Mouse (Mus musculus) stomach, embryonic 14.5 days (tissue): ENCODE data around the gene Ociad2. TPM values are rescaled to one million over a fixed set of nuclear protein-coding genes. Genes with fewer than 3 reads are reported as not detected.
A peak's percentile ranks its signal among the peaks of the same experiment; 100 is the strongest.

ENCODE experiments used
- ATAC-seq: fragments of 200-750 bp; cut with Nextera tagmentation; 2 replicates; pipeline ENCODE4 v1.8.0; 2017; ENCODE audit warnings: low read depth, moderate TSS enrichment; ENCODE audit not compliant: insufficient number of reproducible peaks, insufficient read depth, low FRiP score
- H3K27ac ChIP-seq: fragments of 300-500 bp; sonication (generic); 2 replicates; pipeline ENCODE4 v1.5.1; 2014; ENCODE audit warnings: mild to moderate bottlenecking, low read length, moderate library complexity, mixed read lengths
- H3K27me3 ChIP-seq: fragments of 300-500 bp; sonication (generic); 2 replicates; pipeline ENCODE4 v1.6.1; 2014; ENCODE audit warnings: low read length, control low read depth, mixed read lengths; ENCODE audit not compliant: control insufficient read depth, insufficient read depth
- H3K36me3 ChIP-seq: fragments of 300-500 bp; sonication (generic); 2 replicates; pipeline ENCODE4 v1.6.1; 2014; ENCODE audit warnings: mild to moderate bottlenecking, control low read depth, low read length, moderate library complexity, mixed read lengths; ENCODE audit not compliant: control insufficient read depth, insufficient read depth
- H3K4me1 ChIP-seq: fragments of 300-500 bp; sonication (generic); 2 replicates; pipeline ENCODE4 v1.6.1; 2014; ENCODE audit warnings: low read length, control low read depth, mixed read lengths; ENCODE audit not compliant: control insufficient read depth, insufficient read depth
- H3K4me2 ChIP-seq: fragments of 300-500 bp; sonication (generic); replicated peaks from 2 replicates; pipeline ENCODE4 v1.6.1; 2014; ENCODE audit warnings: low read depth, low read length, control low read depth
- H3K4me3 ChIP-seq: fragments of 300-500 bp; sonication (generic); 2 replicates; pipeline ENCODE4 v1.5.1; 2014; ENCODE audit warnings: low read depth, low read length, control low read depth
- H3K9ac ChIP-seq: fragments of 300-500 bp; sonication (generic); replicated peaks from 2 replicates; pipeline ENCODE4 v1.6.1; 2014; ENCODE audit warnings: low read depth, mild to moderate bottlenecking, control low read depth, low read length, moderate library complexity, mixed read lengths
- H3K9me3 ChIP-seq: fragments of 300-500 bp; sonication (generic); 2 replicates; pipeline ENCODE4 v1.6.1; 2016; ENCODE audit warnings: low read depth, low read length, control low read depth; ENCODE audit not compliant: control insufficient read depth
- WGBS: fragments of 180-500 bp; shearing (Covaris S2); extraction: QIAGEN DNeasy Blood & Tissue Kit; methylation state at CpG from one replicate; pipeline ENCODE4 v1.1.7; 2014; 5-methylcytosine and 5-hydroxymethylcytosine counted together
- polyA plus RNA-seq: library from polyadenylated mRNA; unstranded; fragments of >200 nt; fragmentation: Nextera tagmentation; extraction: Ambion mirVana; gene quantifications from 2 replicates; pipeline ENCODE4 v1.2.1, GENCODE M21; 2014

Ociad2 gene
- 55.7 and 64.3 TPM in 2 replicates for polyA plus RNA-seq

DNA sequence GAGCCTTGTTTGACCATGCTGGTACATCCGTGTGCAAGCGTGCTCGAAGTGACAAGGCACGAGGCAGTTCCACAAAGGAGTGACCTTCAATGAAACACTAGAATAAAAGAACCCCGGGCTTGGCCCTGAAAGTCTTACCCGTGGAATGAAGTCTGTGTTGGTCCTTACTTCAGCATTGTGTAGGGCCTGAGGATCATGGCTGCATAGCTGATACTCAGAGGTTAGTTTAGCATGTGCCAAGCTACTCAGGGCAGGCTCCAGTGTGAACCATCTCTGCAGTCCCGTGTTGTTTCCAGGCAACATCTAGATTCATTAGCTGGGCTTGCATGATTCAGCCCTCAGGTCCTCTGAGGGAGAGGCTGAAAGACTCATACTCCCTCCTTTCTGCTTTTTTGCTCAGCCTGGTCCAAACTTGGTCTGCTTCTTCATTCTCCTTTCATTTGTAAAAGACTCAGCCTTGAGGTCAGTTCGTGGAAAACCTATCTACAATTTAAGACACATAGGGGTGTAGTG, at the start of gene Ociad2:
Gene Ociad2, minus strand, starts transcription at position 306 of the 513 bp plus-strand sequence.
- Histone ChIP-seq H3K4me3 (no peak within 1 kb of the TSS), H3K36me3 (no peaks in the 10 kb centered on the region), H3K9me3 (no peaks in the 10 kb centered on the region), H3K4me1 (0 out of 2 replicates have a peak, but pooled peaks cover 2% of the 10 kb centered on the region), H3K4me2 (no peak within 1 kb of the TSS), H3K9ac (no peak within 1 kb of the TSS), H3K27ac (no peak within 1 kb of the TSS), H3K27me3 (no peaks in the 10 kb centered on the region)
- WGBS: 80% methylated on average over 8 of the region's 8 CpGs
- no peak for ATAC-seq

DNA sequence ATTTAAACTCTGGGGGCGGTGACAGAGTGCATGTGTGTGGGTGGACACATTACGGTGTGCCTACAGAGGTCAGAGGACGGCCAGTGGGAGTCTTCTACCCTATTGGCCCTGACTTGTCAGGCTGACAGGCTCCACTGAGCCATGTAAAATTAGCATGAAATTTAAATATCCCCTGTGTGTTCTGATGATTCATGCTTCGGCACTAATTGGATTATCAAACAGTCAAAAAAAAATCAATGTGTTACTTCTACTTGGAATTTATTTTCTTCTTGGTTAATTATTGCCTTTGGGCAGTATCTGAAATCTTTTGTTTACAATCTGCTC, 42.8 kb upstream of the Ociad2 start:
- no peak overlapping the region for H3K4me3 ChIP-seq
- WGBS: 67% methylated on average over 4 of the region's 4 CpGs
- no peaks in the 10 kb centered on the region for H3K36me3 ChIP-seq
- no peaks in the 10 kb centered on the region for H3K4me1 ChIP-seq
- no peaks in the 10 kb centered on the region for H3K9me3 ChIP-seq
- no peak for ATAC-seq
- no peak overlapping the region for H3K4me2 ChIP-seq
- no peak overlapping the region for H3K27ac ChIP-seq
- H3K27me3 ChIP-seq: no peaks in the 10 kb centered on the region
- H3K9ac ChIP-seq: no peak overlapping the region

DNA sequence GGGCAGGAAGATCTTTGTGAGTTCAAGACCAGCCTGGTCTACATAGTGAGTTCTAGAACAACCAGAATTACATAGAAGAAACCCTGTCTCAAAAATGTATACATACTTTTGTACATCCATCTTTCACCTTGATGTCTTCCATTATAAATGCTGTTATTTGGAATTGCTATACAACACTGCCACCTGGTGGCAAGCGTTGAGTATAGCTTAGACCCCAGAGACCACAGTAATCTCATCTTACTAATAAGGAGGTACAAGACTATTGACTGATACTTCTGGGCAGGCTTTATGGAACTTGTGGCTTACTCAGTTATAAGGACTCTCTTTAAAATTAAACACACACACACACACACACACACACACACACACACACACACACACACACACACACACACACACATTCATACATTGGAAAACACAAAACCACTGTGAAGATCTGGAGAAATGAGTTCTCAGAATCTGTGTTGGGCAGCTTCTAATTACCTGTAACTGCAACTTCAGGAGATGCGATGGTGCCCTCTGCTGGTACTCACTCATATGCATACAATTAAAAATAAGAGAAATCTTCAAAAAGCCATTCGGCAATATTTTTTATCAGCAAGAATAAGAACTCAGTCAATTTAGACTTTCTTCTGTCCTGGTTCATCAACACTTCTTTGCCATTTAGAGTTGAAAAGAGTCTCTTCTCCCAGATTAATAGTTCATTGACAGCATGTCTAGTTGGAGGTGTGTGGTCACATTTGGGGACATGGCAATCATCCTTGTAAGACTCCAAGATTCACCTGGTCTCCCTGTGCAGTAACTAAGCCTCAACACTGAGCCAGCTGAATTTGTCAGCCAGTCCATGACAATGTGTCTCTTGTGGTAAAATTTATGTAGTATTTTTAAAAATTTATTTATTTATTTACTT, 42.2 kb upstream of the Ociad2 start:
- no peak; the same call in 1 of the 2 replicates for ATAC-seq
- 29% methylated on average over 3 of the region's 3 CpGs for WGBS

DNA sequence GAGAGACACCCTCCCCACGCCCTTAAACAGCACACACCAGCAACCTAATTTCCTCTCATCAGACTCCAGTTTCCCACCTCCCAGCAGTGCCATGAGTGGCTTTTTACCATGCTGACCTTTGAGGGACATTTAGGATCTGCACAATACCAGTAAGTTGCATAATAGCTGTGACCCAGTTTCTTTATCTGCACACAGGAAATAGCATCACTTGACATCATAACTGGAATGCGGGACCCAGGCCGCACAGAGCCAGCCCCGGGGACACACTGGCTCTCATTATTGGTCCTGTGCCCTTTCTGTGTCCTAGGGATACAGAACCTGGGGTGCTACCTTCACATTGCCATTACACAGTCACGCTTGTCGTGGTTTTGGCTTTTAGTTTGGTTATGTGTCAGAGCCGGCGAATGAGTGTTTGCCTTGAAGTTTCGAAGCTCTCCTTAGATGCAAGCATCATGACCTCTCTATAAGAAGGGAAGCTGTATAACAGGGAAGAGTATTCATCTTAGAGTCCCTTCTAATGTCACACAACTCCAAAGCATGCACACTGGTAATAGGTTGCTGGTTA, 41.2 kb upstream of the Ociad2 start:
- no peak for ATAC-seq
- H3K4me3 ChIP-seq: no peak overlapping the region
- no peaks in the 10 kb centered on the region for H3K27me3 ChIP-seq
- H3K9me3 ChIP-seq: no peaks in the 10 kb centered on the region
- no peaks in the 10 kb centered on the region for H3K36me3 ChIP-seq
- 81% methylated on average over 9 of the region's 9 CpGs for WGBS
- no peak overlapping the region for H3K27ac ChIP-seq
- H3K4me1 ChIP-seq: no peaks in the 10 kb centered on the region
- no peak overlapping the region for H3K9ac ChIP-seq
- no peak overlapping the region for H3K4me2 ChIP-seq

More for the DNA sequence above, 42.2 kb upstream of the Ociad2 start:
- Histone ChIP-seq H3K36me3 (no peaks in the 10 kb centered on the region), H3K4me1 (no peaks in the 10 kb centered on the region), H3K9me3 (no peaks in the 10 kb centered on the region), H3K4me3 (no peak overlapping the region), H3K27me3 (no peaks in the 10 kb centered on the region), H3K4me2 (no peak overlapping the region), H3K9ac (no peak overlapping the region), H3K27ac (no peak overlapping the region)

DNA sequence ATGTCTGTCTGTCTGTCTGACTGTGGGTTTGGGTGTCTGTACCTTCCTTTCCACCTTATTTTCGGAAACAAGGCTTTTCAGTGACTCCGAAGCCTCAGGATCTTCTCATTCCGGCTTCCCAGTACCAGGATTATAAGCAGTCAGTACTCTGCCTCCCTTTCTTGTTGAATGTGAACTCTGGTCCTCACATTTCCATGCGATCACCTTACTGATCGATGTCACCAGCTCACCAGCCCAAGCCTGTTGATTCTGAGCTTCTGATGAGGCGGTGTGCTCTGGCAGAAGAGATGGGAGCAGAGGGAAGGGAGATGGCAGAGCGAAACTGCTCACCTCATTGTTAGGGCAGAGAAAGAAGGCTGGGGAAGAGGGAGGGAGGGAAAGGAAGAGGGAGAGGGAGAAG, 40.7 kb upstream of the Ociad2 start:
- H3K4me3 ChIP-seq: no peak overlapping the region
- H3K9me3 ChIP-seq: no peaks in the 10 kb centered on the region
- no peak for ATAC-seq
- no peak overlapping the region for H3K4me2 ChIP-seq
- no peak overlapping the region for H3K9ac ChIP-seq
- no peak overlapping the region for H3K27ac ChIP-seq
- no peaks in the 10 kb centered on the region for H3K27me3 ChIP-seq
- no peaks in the 10 kb centered on the region for H3K4me1 ChIP-seq
- 77% methylated on average over 7 of the region's 7 CpGs for WGBS
- H3K36me3 ChIP-seq: no peaks in the 10 kb centered on the region

DNA sequence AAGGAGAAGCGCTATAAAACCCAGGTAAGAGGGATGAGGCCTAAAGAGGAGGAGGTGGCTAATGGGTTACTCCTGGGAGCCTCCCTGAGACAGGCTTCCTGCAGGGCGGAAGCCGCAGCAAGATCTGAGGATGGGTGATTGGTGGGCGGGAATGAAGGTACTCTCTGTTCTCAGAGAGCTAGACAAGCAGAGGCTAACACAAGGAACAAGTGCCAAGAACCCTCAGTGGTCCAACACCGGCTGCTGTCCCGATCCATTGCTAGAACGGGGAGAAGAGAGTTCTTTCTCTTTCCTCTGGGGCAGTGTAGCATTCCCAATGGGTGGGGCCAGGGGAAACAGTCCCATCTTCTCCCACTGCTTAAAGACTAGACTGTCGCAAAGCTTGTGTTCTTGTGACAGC, 40.0 kb upstream of the Ociad2 start:
- Histone ChIP-seq H3K27me3 (no peaks in the 10 kb centered on the region), H3K9ac (no peak overlapping the region), H3K4me2 (no peak overlapping the region), H3K27ac (no peak overlapping the region), H3K4me1 (no peaks in the 10 kb centered on the region), H3K4me3 (no peak overlapping the region), H3K36me3 (no peaks in the 10 kb centered on the region), H3K9me3 (no peaks in the 10 kb centered on the region)
- 50% methylated on average over 8 of the region's 8 CpGs for WGBS
- ATAC-seq: no peak

DNA sequence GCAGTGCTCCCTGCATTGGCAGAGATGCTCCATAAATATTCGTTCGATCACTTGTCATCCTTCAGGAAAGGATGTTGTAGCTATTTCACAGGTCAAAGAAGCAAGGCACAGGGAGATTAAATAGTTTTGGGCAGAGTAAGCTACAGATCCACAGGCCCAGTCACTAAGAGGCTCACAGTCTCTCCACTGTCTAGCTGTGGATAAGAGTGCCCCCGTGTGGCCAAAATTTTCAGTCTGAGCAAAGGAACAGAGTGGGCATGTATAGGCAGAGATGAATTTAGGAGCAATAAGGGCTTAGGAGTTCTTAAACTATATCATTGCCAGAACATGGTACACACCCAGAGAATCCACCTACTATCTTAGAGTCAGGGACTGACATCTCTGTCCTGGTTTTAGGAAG, 39.1 kb upstream of the Ociad2 start:
- no peaks in the 10 kb centered on the region for H3K36me3 ChIP-seq
- no peak overlapping the region for H3K9ac ChIP-seq
- H3K4me3 ChIP-seq: no peak overlapping the region
- 22% methylated on average over 3 of the region's 3 CpGs for WGBS
- no peak overlapping the region for H3K4me2 ChIP-seq
- no peaks in the 10 kb centered on the region for H3K9me3 ChIP-seq
- H3K27ac ChIP-seq: no peak overlapping the region
- no peaks in the 10 kb centered on the region for H3K4me1 ChIP-seq
- H3K27me3 ChIP-seq: no peaks in the 10 kb centered on the region
- peak; percentile 72; the same call in 1 of the 2 replicates for ATAC-seq

DNA sequence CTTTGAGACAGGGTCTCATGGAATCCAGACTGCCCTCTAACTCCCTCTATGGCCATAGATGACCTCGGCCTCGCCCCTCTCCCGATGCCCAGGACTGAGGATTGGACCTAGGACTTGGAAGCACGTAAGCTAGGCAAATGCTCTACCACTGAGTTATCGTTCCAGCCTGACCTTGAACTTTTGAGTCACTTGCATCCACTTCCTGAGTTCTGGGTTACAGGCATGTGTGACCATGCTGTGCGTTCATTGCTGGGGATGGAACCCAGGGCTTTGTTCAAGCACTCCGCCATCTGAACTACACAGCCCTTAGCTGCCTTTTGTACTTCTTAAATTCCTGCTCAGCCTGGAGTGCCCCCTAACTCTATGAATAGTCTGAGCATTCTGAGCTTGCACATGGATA, 35.7 kb upstream of the Ociad2 start:
- Histone ChIP-seq H3K9me3 (no peaks in the 10 kb centered on the region), H3K36me3 (no peaks in the 10 kb centered on the region), H3K4me1 (no peaks in the 10 kb centered on the region), H3K4me3 (no peak overlapping the region), H3K9ac (no peak overlapping the region), H3K27ac (no peak overlapping the region), H3K4me2 (no peak overlapping the region), H3K27me3 (no peaks in the 10 kb centered on the region)
- WGBS: 87% methylated on average over 7 of the region's 7 CpGs
- ATAC-seq: no peak
